Mouse (Mus musculus) adrenal gland, adult (tissue): Measurements from ENCODE around the gene Hes3.

Experiments
- DNase-seq, 2 experiments: peaks; one replicate each; pipeline ENCODE4 v3.0.0; 2022 to 2023; ENCODE audit warnings: low spot score in 1 of 2; ENCODE audit not compliant: inconsistent age in 2 of 2

The Hes3 gene

DNA sequence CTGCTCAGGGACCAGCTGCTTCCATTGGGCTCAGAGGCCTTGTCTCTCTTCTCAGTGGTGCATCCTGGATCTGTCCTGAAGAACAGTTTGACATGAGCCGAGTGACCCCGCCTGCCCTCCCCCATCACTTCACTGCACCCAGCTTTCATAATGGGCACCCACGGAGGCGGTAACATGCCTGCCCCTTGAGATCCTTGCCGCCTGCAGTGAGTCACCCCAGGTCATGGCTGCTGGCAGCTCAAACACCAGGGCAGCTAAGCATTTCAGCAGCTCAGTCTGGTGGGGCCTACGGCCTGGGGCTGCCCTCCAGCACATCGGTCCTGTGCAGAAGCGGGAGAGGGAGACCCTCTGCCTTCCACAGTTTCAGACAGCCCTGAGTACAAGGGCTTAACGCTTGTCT lies 16.1 kb upstream of the Hes3 start:
- peak; percentile 51 to 73 for DNase-seq

DNA sequence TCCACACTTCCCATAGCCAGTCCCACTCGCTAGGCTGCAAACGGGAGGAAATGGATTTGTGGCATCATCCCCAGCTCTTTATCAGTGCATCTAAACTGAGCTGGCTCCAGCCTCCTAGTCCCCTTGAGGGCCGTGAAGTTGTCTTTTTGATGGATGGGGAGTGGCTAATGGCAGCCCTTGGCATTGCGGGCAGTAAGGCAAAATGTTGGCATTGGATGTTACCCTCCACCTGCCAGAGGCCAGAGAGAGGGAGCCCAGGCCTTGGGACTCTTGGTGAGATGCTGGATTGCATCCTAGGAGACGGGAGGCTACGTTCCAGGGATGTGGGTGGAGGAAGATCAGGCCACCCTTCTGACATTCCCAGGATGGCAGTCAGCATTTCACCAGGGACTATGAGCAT lies 14.5 kb upstream of the Hes3 start:
- no peak for DNase-seq

DNA sequence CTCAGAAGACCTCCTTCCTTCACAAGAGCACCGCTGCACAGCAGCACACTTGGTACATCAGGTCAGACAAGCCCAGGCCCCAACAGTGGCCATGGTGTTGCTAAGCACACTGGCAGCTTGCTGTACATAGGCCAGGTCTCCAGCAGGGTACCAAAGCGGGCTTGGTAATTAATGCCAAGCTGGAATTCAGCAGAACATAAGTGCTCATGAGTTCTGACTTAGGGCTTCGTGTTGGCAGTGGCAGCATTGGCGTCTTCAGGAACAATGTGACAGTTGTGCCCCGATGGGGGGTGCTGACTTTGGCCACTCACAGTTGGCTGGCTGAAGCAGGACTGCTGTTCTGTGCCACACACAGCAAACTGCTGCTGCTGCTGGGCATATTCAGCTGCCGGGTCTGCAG lies 13.2 kb upstream of the Hes3 start:
- no peak for DNase-seq

DNA sequence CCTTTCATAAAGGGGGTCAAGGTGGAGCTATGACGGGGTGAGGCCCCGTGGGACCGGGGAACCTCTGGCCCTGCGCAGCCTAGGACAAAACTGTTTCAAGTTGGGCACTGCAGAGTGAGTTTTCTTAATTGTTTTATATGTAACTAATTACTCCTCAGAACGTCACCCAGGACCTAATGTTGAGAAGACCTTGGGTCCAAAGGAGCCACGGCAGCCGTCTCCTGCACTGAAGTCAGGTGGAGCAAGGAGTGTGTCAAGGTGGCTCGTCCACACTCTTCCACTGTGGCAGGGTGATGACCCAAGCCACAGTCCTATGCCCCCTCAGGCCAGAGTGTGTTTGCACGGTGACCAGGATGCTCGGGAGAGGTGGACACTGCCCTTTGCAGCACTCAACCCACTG lies 11.7 kb upstream of the Hes3 start:
- no peak for DNase-seq

DNA sequence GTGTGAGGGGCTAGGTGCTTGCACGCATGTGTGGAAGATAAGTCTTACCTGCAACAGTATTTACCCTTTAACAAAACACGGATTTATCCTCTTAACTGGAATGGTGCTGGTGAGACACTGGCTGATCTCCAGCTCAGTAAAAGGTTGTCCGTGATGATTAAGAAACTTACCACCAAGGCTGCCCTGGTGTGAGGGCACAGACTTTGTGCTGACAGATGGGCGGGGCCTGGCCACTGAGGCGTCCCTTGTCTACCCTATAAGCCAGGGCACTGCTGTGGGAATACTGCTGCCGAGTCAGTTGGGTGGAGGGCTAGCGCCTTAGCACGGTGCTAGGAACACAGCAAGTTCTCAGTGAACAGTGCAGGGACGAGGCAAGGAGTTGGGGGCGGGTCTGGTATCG lies 10.6 kb upstream of the Hes3 start:
- peak in 1 of 2 experiments; percentile 71 for DNase-seq

DNA sequence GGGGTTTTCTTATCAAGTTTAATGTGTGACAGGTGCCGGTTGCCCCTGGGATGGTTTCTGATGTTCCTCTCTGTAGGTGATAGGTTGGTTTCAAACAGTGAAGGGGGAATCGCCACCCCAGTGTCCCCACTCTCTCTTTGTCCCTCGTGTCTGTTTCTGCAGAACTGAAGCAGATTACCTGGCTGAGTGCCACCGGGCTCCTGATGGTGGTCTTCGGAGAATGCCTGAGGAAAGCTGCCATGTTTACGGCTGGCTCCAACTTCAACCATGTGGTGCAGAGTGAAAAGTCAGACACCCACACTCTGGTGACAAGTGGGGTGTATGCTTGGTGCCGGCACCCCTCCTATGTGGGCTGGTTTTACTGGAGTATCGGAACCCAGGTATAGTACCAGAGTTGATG lies 8.9 kb upstream of the Hes3 start:
- no peak for DNase-seq

DNA sequence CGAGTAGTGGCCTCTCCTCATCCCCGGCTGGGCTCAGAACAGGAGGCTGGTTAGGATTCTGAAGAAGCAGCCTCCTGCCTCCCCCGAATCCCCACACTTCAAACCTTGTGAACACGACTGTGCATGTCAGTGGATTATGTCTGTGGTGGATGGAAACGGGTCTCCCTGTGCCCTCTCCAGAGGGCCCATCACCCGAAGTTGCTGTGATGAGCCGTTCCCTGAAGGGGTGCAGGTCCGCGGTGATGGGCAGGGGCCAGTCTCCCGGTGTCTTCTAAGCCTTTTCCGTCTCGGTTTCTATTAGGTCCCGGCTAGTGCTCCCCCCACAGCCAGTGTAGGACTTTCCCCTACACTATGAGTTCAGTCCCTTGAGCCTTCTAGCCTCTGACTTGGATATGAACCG lies 7.4 kb upstream of the Hes3 start:
- DNase-seq = no peak

DNA sequence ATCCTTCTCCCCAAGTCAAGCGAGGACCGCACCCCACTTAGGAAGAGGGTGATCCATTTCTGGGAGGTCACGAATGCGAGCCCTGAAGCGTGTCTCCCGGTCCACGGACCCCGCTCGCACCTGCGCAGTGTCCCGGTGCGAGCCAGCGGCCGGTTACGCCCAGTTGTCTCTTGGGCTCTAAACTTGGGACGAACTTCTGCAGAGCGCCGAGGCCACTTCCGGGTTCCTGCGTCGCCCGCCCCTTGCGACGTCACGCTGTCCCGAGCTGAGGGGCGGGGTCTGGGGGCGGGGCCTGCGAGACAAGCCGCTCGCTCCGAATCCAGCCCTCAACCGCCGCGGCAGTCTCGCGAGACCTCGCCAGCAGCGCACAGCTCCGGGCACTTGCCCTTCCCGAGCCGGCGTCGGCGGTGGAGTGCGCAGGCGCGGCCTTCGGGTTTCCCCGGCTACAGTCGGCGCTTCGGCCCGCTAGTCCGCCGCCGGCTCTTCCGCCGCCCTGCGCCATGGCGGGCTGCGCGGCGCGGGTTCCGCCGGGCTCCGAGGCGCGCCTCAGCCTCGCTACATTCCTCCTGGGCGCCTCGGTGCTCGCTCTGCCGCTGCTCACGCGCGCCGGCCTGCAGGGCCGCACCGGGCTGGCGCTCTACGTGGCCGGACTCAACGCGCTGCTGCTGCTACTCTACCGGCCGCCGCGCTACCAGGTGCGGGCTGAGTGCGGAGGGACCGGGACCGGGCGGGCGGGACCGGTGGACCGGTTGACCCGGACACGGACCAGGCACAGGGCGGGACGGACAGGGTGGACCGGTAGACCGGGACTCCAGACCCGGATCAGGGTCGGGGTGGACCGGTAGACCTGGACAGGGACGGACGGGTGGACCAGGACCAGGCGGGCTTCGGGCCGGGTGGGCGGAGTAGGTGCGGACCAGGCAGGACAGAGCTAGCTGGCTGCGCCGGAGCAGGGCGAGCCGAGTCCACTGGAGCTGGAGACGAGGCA lies 5.7 kb upstream of the Hes3 start, which contains the start of gene Icmt:
Icmt (plus strand) TSS at position 354 of the 988 bp plus-strand sequence.
- peak; percentile 99 to 100 for DNase-seq

DNA sequence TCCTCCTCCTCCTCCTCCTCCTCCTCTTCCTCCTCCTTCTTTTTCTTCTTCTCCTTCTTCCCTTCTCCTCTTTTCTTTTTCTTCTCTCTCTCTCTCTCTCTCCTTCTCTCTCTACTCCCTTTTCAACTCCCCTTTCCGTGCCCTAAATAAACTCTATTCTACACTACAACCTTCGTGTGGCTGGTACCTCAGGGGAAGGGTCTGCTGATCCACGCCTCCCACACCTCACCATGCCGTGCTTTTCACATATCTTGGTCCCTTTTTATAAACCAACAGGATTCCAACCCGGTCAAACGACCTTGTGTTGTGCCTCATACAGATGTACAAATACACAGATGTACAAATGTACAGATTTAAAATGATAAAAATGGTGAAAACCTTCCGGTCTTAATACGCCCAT lies 4.9 kb upstream of the Hes3 start:
- no peak for DNase-seq

DNA sequence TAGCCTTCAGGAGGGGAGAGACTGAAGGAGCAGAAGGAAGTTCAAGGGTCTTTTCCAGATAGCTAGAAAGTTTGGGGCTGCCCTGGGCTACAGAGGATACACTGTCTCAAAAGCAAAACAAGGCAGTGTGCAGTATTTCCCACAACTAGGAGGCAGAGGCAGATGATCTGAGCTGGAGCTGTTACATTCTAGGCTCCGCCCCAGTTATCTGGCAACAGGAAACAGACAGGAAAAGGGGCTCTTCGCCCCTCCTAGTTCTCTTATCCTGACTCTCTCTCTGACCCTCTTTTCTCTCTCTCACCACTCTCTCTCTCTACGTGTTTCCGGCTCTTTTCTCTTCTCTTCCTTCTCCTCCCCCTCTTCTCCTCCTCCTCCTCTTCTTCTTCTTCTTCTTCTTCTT lies 4.5 kb upstream of the Hes3 start:
- no peak for DNase-seq

DNA sequence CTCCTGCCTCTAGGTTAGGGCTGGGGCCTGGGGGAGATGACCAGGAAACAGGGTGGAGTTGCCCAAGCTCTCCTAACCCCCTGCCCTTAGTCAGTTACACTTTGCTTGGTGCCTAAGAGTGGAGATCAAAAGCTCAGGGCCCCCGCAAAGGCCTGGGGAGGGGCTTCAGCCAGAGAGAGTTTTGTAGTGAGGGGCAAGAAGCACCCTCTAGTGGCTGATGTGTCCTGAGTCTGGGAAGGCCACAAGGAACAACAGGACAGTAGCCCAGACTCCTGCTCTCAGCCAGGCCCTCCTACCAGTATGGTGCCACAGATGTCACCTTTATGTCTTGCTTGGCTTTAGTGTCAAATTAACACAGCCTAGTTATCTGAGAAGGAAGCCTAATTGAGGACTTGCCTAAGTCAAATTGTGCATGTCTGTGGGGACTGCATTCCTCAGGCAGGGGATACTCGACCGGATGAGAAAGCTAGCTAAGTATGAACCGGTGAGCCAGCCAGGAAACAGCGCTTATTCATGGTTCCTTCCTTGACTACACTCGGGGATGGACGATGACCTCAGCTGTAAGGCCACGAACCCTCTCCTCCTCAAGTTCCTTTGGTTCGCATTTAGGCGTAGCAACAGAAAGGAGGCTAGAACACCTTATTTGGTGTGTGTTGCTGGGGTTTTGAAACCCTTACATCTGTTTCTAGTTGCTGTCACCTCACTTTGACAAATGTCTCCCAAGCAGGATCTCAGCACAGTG lies 2.9 kb upstream of the Hes3 start:
- DNase-seq = no peak

DNA sequence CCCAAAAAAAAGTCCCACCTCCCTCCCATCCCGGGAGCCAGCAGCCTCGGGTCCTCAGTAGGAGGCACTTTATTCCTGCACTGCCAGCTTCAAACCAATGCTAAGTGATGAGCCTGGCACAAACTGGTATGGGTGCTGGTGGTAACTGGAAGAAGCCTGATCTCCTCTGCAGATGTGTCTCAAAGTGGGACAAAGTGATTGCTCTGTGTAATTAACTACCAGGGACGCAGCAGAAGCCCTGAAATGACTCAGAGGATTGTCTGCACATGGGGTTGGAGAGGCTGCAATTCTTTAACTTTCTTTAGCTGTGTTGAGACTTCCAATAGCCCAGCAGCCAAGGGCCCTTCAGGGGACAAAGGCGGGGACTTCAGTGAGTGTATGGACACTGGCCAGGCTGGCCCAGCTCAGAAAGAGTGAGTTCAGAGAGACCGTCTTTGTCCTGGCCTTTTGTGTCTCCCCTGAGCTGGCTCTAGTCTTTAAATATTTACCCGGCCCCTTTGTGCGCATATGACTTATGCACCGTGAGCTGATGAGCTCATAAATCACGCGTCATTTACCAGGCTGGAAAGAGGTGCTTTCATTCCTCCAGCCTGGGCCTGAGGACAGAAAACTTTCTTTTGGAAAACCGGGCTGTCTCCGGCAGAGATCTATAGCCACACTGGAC lies 772 bp upstream of the Hes3 start:
- no peak for DNase-seq

DNA sequence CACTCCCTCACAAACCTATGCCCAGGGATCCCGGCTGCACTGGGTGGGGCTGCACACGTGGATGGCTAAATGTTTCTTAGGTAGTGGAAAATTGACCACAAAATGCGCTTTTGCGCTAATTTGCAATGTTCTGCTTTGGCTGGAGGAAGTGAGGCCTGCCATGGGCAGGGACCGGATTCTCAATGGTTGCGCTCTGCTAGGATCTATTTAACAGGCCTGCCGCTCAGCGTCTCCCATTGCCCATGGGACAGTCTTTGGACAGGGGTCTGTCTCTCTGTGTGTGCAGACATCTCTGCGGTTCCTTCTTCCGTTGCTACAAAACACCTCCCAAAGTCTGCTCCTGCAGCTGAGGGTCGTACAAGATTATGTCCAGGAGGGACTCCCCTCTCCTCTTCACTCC lies 471 bp downstream of the Hes3 start:
- DNase-seq = no peak

DNA sequence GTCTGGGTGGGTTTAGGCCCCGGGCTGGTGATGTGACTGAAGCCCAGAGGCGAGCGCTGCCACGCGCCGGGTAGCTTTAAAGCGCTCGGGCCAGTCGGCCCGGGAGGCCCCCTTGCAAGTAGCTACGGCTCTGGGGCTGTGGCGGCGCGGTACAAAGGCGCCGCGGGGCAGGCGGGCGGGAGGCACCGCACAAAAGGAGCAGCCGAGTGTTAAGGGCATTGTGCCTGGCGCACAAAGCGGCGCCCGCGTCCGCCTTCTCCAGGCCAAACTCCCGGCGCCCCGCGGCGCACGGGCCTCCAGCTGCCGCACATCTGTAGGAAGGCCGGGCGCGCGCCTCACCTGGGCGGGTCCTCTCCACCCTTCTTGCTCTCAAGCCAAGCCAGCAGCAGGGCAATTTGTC lies 1.1 kb downstream of the Hes3 start:
- no peak for DNase-seq

DNA sequence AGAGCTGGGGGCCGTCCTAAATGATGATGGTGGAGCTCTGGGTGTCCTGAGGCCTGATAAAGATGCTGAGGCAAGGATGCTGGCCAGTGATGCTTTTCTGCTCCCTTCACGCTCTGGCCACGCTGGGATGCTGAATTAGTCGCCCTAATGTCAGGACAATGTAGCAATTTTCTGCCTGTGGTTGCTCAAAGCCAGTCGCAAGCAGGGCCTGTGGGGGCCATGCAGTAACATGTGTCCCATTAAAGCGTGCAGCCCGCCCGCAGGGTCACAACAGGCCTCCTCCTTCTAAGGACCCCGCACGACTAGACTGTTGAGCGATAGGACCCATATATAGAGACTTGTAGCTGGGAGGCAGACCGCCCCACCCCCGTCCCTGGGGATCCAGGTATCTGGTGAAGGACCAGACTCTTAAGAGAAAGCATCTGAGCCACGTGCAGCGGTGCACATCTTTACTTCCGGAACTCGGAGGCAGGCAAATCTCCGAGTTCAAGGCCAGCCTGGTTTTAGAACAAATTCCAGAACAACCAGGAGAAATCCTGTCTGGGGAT lies 3.0 kb downstream of the Hes3 start:
- DNase-seq = no peak

DNA sequence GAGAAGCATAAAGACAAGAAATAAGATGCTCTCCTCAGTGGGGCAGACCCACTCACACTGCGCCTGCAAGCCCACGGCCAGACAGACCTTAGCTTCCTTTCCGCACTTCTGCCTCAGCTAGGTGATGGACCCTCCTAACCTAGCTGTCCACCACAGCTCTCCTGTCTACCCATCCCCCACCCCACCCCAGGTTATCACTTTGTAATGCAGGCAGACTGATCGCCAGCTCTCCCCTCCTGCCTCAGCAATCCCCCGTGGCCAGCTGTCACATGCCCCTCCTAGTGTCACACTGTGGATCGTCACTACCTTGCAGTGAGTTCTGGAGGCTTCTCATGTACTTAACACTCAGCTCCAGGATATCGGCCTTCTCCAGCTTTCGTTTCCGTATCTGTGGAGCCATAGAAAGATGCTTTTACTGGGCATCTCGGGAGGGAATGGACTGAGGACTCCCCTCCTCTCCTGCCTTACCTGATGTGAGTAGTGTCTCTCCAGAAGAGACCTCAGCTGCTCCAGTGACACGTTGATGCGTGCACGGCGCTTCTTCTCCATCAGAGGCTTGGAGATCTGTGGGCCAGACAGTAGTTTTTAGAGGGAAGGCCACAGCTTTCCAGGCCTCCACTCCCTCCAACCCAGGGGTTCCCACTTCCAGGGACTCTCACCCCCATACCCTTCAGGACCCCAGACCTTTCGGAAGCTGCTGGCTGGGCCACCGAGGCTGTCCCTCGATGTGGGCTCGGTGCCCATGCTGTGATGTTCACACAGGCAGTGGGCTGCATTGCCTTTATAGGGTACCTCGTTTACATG lies 3.9 kb downstream of the Hes3 start:
- DNase-seq = no peak

DNA sequence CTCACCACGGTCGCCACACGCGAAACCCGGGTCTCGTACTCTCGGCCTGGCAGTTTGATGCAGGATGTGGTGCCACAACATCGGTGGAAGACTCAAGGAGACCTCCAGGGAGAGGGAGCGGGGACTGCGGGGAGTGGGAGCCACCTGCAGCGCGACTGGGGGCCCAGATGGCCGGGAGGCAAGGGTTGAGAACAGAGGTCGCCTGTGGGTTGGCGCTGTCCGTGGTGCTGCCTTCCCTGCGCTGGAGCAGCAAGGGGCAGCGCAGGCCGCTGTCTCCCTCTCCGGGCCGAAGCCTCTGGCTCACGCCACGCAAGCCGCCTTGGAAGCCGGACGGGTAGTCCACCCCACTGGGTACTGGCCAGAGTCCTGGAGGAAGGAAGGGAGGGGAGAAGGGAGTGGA lies 4.6 kb downstream of the Hes3 start:
- peak; percentile 60 to 82 for DNase-seq

DNA sequence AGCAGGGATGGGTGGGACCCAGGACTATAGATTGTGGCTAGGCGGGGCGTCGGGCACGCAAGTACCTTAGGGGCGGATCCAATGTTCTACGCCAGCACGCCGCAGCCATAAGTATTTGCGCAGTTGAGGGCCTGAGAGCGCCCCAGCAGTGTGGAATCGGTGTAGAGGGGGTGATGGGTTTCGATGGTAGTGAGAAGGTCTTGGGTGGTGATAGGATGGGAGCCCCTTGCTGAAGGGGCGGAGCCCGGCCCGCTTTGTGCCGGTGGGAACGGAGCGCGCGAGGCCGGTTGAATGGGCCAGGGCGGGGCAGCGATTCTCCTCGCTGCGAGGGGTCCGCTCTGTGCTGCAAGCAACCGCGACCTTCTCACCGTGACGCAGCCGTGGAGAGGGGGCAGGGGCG lies 5.3 kb downstream of the Hes3 start:
- no peak for DNase-seq

DNA sequence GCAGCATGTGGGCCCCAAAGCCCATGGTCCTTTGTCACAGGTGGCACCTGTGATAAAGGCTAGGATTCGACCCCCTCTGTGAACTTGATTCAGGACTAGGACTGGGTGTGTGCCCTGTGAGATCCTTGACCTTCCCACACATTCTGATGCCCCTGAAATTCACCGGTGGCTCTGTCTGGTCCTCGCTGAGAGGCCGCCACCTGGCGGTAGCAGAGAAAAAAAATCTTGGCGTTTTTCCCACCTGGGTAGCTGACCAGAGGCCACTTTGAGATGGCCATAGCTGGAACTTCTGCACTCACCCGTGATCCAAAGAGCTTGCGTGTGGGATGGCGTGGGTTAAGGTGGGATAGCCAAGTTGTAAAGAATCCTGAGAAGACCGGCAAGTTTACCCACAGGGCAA lies 6.0 kb downstream of the Hes3 start:
- peak; percentile 51 to 86 for DNase-seq

DNA sequence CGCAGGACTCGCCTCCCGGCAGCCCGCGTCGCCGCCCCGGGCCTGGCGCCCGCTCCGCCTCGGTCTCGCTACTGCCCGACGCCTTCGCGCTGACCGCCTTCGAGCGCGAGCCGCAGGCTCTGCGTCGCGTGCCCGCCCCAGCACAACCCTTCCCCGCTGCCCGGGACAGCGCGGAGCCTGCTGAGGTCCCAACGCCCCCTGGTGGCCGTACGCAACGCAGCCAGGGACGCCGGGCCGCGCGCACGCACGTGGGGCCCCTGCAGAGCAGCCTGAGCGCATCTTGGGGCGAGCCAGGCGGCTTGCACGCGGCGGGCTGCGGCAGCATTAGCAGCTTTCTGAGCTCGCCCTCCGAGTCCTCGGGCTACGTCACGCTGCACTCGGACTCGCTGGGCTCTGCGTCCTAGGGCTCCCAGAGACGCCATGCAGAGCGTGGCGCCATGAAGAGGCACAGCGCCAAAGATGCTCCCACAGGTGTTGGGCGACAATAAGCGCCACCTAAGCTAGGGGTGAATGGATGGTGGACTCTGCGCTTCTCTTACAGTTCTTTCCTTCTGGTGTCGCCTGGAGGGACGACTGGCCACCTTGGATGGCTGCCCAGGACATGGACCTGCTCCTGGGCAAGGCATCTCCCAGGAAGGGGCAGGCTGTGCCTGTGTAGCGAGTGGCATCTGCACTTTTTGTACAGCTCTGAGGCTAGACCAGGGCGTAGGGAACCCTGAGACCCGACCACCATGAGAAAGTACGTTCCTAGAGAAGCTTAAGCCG lies 8.1 kb downstream of the Hes3 start:
- peak; percentile 86 to 95 for DNase-seq
